Mouse (Mus musculus) right cerebral cortex, postnatal 4 days (tissue): ENCODE measurements at regions not wholly inside any gene's neighbourhood (a gene's known extent, or its start where the extent isn't known, plus 50 kb on each side); places are given as distances from the start of the nearest gene placed in this dataset.

Experiments used
- DNase-seq: peaks from one replicate; pipeline ENCODE4 v3.0.0-alpha.2; 2022

DNA sequence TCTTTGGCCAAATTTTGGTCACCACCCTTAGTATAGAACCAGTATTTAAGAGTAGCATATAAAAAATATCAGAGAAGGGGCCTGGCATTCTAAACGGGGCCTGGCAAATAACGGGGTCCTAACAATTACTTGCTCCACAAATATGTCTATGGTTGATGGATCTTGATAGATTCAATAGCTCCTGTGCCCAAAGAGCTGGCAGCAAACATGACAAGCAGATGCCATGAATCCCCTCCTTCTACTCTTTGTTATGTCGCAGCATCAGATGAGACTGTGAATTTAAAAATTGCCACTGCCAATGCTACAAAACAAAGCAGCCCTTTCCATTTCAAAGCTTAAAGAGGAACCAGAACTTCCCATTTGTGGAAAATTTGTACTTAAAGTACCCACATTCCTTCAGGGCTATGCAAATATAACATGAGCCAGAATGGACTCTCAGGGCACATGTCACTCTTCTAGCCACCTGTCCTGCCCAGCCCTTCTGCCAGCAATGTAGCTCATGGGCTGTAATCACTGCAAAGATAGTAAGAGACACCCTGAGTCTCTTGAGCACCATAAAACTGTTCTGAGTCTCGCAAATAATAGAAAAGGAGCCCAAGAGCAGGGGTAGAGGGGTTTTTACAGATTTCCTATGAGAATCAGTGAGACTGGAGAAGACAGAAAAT lies 342.4 kb upstream of the Kirrel3 start:
- DNase-seq, result no peak

DNA sequence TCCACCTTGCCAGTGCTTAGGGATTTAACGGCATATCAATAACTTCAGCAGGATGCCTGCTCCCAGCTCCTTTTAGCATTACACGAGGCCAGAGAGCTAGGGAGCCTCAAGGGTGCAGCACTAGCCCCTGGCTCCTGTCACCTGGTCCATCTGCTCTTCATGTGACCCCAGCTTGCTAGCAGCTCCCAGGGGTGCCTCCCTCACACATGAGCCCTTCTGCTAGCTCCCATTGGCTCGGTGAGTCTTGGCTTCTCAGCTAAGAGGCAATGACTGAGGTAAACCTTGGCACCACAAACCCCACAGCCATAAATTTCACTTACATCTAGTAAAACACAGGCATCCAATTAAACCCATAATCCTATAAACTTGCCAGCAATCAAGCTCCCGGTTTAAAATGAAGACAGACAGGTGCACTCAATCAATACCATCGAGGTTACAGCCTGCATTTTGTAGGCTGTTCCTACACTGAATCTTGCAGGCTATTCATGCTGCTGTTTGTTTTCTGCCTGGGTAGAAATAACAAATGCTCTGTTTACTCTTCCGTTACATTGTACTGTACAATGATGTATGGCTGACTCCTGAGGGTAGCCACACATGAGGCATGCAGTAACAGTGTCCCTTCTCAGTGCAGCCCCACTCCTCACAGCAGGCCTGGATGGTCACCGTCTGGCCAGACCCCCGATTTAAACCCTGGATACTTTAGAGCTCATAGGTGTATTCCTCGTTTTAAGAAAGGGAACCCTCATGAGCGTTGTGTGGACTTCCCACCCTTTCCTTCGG lies 330.3 kb upstream of the Kirrel3 start:
- no peak for DNase-seq

- DNase-seq, result peak; percentile 6
Observed at GRCm38 (mm10) chr9:34156581-34156980, 329.1 kb upstream of the Kirrel3 start.

DNA sequence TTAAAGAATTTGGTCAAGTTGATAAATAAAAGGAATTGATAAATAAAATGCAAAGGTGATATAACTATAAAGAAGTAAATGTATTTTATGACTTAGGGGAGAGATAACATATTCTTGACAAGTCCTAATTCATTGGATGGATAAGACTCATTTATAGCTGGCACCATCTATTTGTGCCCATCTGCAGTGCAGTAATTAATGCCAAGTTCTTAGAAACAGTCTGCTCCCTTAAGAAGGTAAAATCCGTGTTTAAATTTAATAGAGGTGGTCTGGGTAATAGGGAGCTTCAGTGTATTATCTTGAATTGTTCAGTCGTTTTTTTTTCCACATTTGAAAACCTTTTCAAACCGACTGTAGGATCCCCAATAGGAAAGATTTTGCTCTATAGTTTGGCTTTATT lies 324.6 kb upstream of the Kirrel3 start:
- DNase-seq, result no peak

DNA sequence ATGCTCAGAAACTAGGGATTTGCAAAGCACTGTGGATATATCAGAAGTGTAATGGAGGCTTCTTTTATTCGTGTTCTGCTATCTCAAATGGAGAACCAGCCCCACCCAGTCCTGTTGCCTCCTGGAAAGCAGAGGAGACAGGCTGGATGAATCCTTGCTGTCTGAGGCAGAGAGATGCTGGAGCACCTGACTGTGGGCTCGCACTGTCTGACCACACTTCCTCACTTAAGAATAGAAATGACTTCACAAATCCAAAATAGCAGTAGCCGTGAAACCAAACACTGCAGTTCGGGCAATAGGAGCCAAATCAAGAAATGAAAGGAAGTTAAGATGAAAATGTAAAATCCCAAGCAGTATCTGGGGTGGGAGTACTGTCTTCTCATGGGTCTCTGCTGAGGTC lies 299.4 kb upstream of the Kirrel3 start:
- DNase-seq, result no peak

DNA sequence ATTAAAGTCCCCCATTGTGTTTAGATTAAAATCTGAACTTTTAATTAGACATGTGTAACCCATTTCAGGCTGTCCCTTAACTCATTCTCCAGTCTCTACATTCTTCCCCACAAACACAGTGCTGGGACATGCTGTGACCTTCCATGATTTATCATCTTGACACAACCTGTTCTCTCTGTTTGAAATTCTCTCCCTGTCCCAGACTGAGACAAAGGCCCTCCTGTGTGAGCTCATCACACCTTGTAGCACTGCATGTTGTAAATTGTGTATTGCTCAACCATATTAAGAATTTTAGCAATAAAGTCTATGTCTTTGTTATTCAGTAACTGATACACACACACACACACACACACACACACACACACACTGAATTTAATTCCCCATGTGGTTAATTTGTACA lies 293.2 kb upstream of the Kirrel3 start:
- DNase-seq, result no peak

GRCm38 (mm10) chr9:34202122-34202941 lies 283.4 kb upstream of the Kirrel3 start:
- DNase-seq, result no peak

DNA sequence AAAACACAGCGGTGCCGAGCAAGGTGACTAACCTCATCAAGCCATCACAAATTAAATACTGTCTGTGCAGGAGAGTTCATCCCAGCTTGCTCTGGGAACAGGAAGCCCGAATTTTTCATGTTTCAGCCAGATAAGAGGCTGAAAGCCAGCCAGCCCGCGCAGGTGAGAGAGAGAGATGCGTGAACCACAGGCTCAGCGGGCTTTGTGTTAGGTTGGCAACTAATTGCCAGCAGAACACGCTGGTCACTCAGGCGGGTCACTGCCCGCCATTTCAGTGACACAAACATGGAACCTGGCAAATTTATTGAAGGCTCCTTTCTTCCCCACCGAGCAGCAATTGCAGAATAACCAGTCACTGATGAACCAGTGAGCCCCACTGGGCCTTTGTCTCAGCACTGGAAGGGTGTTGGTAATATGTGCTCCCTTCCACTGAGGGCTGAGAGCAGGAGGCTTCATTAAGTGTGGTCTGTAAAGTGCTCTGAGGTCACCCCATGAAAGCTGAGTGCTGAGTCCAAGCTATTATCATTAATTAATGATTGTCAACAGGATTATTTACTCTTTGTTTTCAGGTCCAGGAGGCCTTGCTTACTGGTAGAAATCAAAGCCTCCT lies 282.6 kb upstream of the Kirrel3 start:
- no peak for DNase-seq

DNA sequence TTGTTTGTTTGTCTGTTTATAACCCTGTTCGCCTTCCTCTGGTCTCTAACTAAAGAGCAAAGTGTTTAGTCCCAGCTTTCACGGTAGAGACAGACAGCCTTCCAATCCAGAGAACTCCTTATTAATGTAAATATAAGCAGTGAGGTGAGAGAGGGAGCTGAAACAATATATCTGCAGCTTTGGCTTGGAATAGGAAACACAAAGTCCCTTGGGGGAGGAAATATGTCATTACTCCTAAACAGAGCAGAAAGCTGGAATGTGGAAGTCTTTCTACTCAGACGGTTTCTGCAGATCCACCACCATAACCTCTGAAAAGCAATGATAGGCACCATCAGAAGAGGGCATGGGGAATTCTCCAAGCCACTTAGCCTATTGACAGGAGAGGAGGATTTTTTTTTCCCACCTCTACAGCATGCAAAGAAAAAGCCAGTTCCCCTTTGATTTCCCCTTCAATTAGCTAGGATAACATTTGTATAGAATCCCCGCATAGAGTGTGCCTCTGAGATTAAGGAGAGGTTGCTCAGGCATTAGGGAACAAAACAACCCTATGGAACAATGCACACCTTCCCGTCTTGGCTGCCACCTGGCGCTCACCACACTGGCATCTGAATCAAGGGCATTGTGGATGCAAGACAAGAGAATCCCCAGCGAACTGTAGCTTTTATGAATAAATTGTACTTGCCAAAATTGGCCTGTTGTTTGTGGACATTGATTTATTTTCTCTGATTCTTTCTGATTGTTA lies 281.9 kb upstream of the Kirrel3 start:
- DNase-seq, result no peak

GRCm38 (mm10) chr9:34204479-34204878 lies 281.2 kb upstream of the Kirrel3 start:
- DNase-seq, result no peak

DNA sequence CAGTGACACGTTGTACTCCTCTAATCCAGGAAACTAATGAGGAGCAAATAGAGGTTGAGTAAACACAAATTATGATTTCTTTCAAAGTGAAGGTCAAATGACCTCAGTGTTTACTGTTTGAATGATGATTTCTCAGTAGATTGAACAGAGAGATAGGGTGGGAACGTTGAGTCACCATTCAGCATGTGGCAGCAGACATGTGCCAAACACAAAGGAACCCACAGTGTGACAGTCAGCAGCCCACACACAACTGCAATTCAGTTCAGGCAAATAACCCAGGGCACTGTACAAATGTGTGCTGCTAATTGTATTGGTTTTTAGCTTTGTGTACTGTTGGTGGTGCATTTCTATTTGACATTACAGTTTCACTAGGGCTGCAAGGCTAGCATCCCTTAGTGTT lies 254.1 kb upstream of the Kirrel3 start:
- DNase-seq, result no peak

- DNase-seq, result no peak
Observed at GRCm38 (mm10) chr9:34234734-34235133, 251.0 kb upstream of the Kirrel3 start.

GRCm38 (mm10) chr9:34239531-34239930 lies 246.2 kb upstream of the Kirrel3 start:
- no peak for DNase-seq

DNA sequence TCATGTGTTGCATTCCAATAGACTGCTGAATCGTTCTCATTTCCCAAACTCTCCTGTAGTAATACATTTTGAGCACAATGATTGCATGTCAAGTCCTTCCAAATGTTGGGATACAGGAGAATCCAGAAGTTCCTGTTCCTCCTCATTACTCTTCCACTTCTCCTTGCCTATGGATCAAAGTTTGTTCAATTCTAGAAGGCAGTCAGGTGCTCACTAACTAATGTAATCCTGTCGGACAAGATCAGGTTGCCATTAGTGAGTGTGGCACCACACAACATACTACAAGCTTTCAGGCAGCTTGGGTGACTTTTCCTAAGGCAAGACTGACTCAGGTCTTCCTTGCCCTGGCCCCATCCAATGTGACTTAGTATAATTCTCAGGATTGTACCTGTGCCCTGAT lies 242.0 kb upstream of the Kirrel3 start:
- DNase-seq, result no peak

DNA sequence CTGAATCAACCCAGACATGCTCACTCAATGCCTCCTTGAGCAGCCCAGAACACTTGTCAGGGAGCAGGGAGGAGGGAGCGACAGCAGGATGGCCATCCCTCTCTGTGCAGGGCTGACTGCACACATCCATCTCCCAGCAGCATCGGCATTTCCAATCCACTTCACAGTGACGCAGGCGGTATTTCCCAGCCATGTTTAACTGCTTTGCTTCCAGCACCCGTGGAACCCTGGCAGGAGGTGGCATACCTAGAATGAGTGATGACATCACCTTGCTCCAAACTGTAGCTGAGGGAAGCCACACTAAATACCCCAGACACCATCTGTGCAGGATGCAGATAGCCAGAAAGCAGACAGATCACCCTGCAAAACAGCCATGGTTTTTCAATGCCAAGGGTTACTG lies 241.1 kb upstream of the Kirrel3 start:
- no peak for DNase-seq

GRCm38 (mm10) chr9:34252796-34253195 lies 232.9 kb upstream of the Kirrel3 start:
- DNase-seq, result no peak

- no peak for DNase-seq
Observed at GRCm38 (mm10) chr9:34258492-34258891, 227.2 kb upstream of the Kirrel3 start.

- DNase-seq, result no peak
Observed at GRCm38 (mm10) chr9:34278068-34278467, 207.6 kb upstream of the Kirrel3 start.

- DNase-seq, result no peak
Observed at GRCm38 (mm10) chr9:34279386-34279785, 206.3 kb upstream of the Kirrel3 start.

GRCm38 (mm10) chr9:34279906-34280305 lies 205.8 kb upstream of the Kirrel3 start:
- no peak for DNase-seq

DNA sequence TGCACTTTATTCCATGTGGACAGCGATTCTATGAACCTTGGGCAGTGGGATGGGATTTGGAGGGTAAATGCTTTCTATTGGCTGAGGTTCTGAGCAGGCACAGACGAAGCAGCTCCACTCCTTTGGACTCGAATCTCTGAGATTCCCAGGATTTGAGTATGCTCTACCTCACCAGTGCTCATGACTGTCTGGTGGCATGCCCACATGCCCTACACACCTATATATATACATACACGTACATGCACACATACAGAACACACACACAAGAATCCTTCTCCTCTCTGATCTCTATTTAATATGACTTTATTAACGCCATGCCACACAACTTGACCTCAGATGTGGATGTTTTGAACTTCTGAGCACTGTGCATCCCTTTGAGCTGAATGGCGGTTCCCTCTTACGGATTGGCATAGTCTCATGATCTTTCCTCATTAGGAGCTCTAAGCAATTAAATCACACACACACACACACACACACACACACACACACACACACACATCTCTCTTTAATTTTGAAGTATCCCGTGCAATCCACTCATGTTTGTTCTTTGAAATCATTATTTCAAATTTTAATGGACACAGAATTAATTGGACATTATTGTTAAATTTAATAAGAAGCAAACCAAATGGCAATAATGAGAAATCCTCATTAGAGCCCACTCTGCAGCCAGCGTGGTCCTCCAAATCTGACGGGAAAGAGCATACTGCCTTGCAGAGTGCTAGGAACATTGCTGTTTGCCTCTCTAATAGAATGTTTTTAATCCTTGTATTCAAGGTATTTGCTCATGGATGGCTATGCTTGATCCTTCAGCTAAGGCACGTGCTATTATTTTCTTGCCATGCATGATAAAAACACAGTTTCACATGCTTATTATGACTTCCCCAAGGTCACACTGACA lies 205.1 kb upstream of the Kirrel3 start:
- DNase-seq, result no peak

DNA sequence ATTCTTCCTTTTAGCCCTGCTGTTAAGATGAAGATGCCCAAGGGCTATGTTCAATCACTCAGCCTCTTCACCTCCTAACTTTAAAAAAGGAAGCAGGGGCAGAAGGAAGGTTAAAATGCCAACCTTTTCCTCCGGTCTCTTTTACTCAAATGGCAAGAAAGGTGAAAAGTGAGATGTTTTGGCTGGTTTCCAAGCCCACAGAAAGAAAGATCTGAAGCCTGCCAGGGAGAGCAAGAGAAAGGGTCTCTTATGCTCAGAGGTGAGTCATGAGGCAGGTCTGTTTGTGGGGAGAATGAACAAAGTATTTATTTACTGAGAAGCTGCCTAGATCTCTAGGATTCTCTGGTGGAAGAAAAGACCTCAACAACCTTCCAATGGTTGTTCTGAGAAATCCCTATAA lies 162.1 kb upstream of the Kirrel3 start:
- no peak for DNase-seq
